Comparison of ENCODE assay signal across 8 mouse cellular contexts in genomic region chr2:172344669-172345068, GRCm38 (mm10). TPM values are rescaled to one million over a fixed set of nuclear protein-coding genes. Genes with fewer than 3 reads are reported as not detected.
A peak's percentile ranks its signal among the peaks of the same experiment; 100 is the strongest.
DNase-seq lines count a peak whose midpoint lies in the region; ATAC-seq and TF ChIP-seq lines count a peak whose summit lies in the region.

No protein-coding gene starts in this region.

- H3K9me3 ChIP-seq in lung, embryonic 14.5 days (ENCODE audit: low read depth, low read length), result no peaks in the 10 kb centered on the region
- no peaks in the 10 kb centered on the region for H3K9me3 ChIP-seq in intestine, postnatal 0 days (ENCODE audit: control insufficient read depth)
- H3K9me3 ChIP-seq in neural tube, embryonic 13.5 days, result no peaks in the 10 kb centered on the region

- ATAC-seq in CD4-positive, CD25-positive, alpha-beta regulatory T cell, adult 4 months, result no peak
- no peak for ATAC-seq in lung, embryonic 14.5 days (ENCODE audit: insufficient read depth)
- no peak for ATAC-seq in intestine, postnatal 0 days
- no peak for ATAC-seq in neural tube, embryonic 13.5 days (ENCODE audit: low read depth)

- TF ChIP-seq CTCF in lung, embryonic 14.5 days (IDR thresholded peaks at IDR 0.05; ENCODE audit: low read depth), result no peak
- no peak for TF ChIP-seq CTCF in intestine, postnatal 0 days (IDR thresholded peaks at IDR 0.05; ENCODE audit: low read depth)

- peak; percentile 5 for DNase-seq in CD4-positive, CD25-positive, alpha-beta regulatory T cell, adult 2 months (ENCODE audit: low read depth, low spot score)
- DNase-seq in lung, embryonic 14.5 days, result no peak
- no peak for DNase-seq in lung, postnatal 14 days
- no peak for DNase-seq in embryo, embryonic 10.5 days (ENCODE audit: low spot score)
- no peak for DNase-seq in urinary bladder, postnatal 10 days (ENCODE audit: low spot score)

- 28% methylated on average over 5 of the region's 5 CpGs for whole genome bisulfite sequencing in lung, embryonic 14.5 days
- WGBS in intestine, postnatal 0 days, result 32% methylated on average over 5 of the region's 5 CpGs
- 42% methylated on average over 5 of the region's 5 CpGs for WGBS in neural tube, embryonic 13.5 days

- peak overlapping the region; percentile 16; the same call in 1 of the 2 replicates for H3K4me3 ChIP-seq in lung, embryonic 14.5 days (ENCODE audit: low read depth, low read length)
- H3K4me3 ChIP-seq in intestine, postnatal 0 days (ENCODE audit: low read depth, low read length), result peak overlapping the region; percentile 89
- H3K4me3 ChIP-seq in neural tube, embryonic 13.5 days, result peak overlapping the region; percentile 75

- H3K4me1 ChIP-seq in lung, embryonic 14.5 days (ENCODE audit: insufficient read depth), result peaks cover 22% of the 10 kb centered on the region
- H3K4me1 ChIP-seq in intestine, postnatal 0 days (replicated peaks; ENCODE audit: control insufficient read depth, insufficient read depth, low read length), result no peaks in the 10 kb centered on the region; the same call in 1 of the 2 replicates
- peaks cover 59% of the 10 kb centered on the region for H3K4me1 ChIP-seq in neural tube, embryonic 13.5 days (replicated peaks)

- peak overlapping the region; percentile 97 for H3K4me2 ChIP-seq in lung, embryonic 14.5 days
- peak overlapping the region; percentile 89 for H3K4me2 ChIP-seq in intestine, postnatal 0 days (replicated peaks; ENCODE audit: low read depth)
- H3K4me2 ChIP-seq in neural tube, embryonic 13.5 days, result peak overlapping the region; percentile 98

- peak overlapping the region; percentile 32 for H3K9ac ChIP-seq in lung, embryonic 14.5 days
- no peak overlapping the region for H3K9ac ChIP-seq in intestine, postnatal 0 days (ENCODE audit: low read depth, low read length)
- no peak overlapping the region for H3K9ac ChIP-seq in neural tube, embryonic 13.5 days

- H3K36me3 ChIP-seq in lung, embryonic 14.5 days (ENCODE audit: insufficient read depth), result no peaks in the 10 kb centered on the region
- H3K36me3 ChIP-seq in intestine, postnatal 0 days (ENCODE audit: control insufficient read depth, insufficient read depth), result no peaks in the 10 kb centered on the region
- H3K36me3 ChIP-seq in neural tube, embryonic 13.5 days, result no peaks in the 10 kb centered on the region

- no peaks in the 10 kb centered on the region for H3K27me3 ChIP-seq in lung, embryonic 14.5 days (ENCODE audit: insufficient read depth, low read length)
- no peaks in the 10 kb centered on the region for H3K27me3 ChIP-seq in intestine, postnatal 0 days (replicated peaks; ENCODE audit: control insufficient read depth, insufficient read depth, low read length)
- no peaks in the 10 kb centered on the region for H3K27me3 ChIP-seq in neural tube, embryonic 13.5 days

- peak overlapping the region; percentile 81 for H3K27ac ChIP-seq in lung, embryonic 14.5 days (ENCODE audit: low read depth)
- no peak overlapping the region for H3K27ac ChIP-seq in intestine, postnatal 0 days (ENCODE audit: low read depth, low read length)
- peak overlapping the region; percentile 65 for H3K27ac ChIP-seq in neural tube, embryonic 13.5 days (replicated peaks)

RNA-seq across cellular contexts. Expression of gene Fam210b, which starts 0.7 kb away (rescaled TPM):
- polyA plus RNA-seq in CD4-positive, CD25-positive, alpha-beta regulatory T cell, adult 4 months (2017; shearing (Covaris generic)), result 1 to 10 TPM; 7.8 to 9.8 TPM
- polyA plus RNA-seq in lung, embryonic 14.5 days (2014; fragmentation: Nextera tagmentation; extraction: Ambion mirVana), result 29.9 and 31.0 TPM in 2 replicates
- polyA plus RNA-seq in intestine, postnatal 0 days (2015; fragmentation: Nextera tagmentation; extraction: Ambion mirVana), result 11.5 and 12.7 TPM in 2 replicates
- 29.9 and 33.0 TPM in 2 replicates for polyA plus RNA-seq in neural tube, embryonic 13.5 days (2015; fragmentation: Nextera tagmentation; extraction: Ambion mirVana)

RNA-seq across cellular contexts. Expression of gene Aurka, which starts 25.7 kb away (rescaled TPM):
- 1 to 10 TPM; 4.0 to 9.2 TPM for polyA plus RNA-seq in CD4-positive, CD25-positive, alpha-beta regulatory T cell, adult 4 months (2017; shearing (Covaris generic))
- 161 and 165 TPM in 2 replicates for polyA plus RNA-seq in lung, embryonic 14.5 days (2014; fragmentation: Nextera tagmentation; extraction: Ambion mirVana)
- 17.9 and 23.1 TPM in 2 replicates for polyA plus RNA-seq in intestine, postnatal 0 days (2015; fragmentation: Nextera tagmentation; extraction: Ambion mirVana)
- 20.9 and 23.3 TPM in 2 replicates for polyA plus RNA-seq in neural tube, embryonic 13.5 days (2015; fragmentation: Nextera tagmentation; extraction: Ambion mirVana)

RNA-seq across cellular contexts. Expression of gene Cstf1, which starts 25.8 kb away (rescaled TPM):
- polyA plus RNA-seq in CD4-positive, CD25-positive, alpha-beta regulatory T cell, adult 4 months (2017; shearing (Covaris generic)), result 10 to 100 TPM; 37.0 to 48.5 TPM
- polyA plus RNA-seq in lung, embryonic 14.5 days (2014; fragmentation: Nextera tagmentation; extraction: Ambion mirVana), result 50.2 and 53.9 TPM in 2 replicates
- 18.0 and 19.4 TPM in 2 replicates for polyA plus RNA-seq in intestine, postnatal 0 days (2015; fragmentation: Nextera tagmentation; extraction: Ambion mirVana)
- polyA plus RNA-seq in neural tube, embryonic 13.5 days (2015; fragmentation: Nextera tagmentation; extraction: Ambion mirVana), result 26.3 and 30.5 TPM in 2 replicates

RNA-seq across cellular contexts. Expression of gene Cass4, which starts 48.9 kb away (rescaled TPM):
- 10 to 100 TPM in 1 of 2 experiments, 1 to 10 TPM in 1; 6.8 to 10.5 TPM for polyA plus RNA-seq in CD4-positive, CD25-positive, alpha-beta regulatory T cell, adult 4 months (2017; shearing (Covaris generic))
- 2.6 and 2.7 TPM in 2 replicates for polyA plus RNA-seq in lung, embryonic 14.5 days (2014; fragmentation: Nextera tagmentation; extraction: Ambion mirVana)
- polyA plus RNA-seq in intestine, postnatal 0 days (2015; fragmentation: Nextera tagmentation; extraction: Ambion mirVana), result 0.29 and 0.33 TPM in 2 replicates
- polyA plus RNA-seq in neural tube, embryonic 13.5 days (2015; fragmentation: Nextera tagmentation; extraction: Ambion mirVana), result 0.22 and 0.46 TPM in 2 replicates

Comparison
In these comparisons a context has a peak if more than half of its experiments do, and no peak if none do; other contexts are left out.
1. H3K4me3 ChIP-seq: peak in every context shown above with its lines; median percentile 89 in intestine, postnatal 0 days; 75 in neural tube, embryonic 13.5 days; 16 in lung, embryonic 14.5 days.